Mouse (Mus musculus) heart, adult 2 months (tissue): ENCODE results near the gene Cd320. TPM values are rescaled to one million over a fixed set of nuclear protein-coding genes. Genes with fewer than 3 reads are reported as not detected.

ENCODE experiments used
- DNase-seq, 2 experiments: peaks; one replicate each; pipeline ENCODE4 v3.0.0; 2021
- H3K27ac ChIP-seq: fragments of 200-600 bp; 2 replicates; pipeline ENCODE4 v1.8.1; 2022
- H3K27me3 ChIP-seq: fragments of 200-500 bp; 2 replicates; pipeline ENCODE4 v1.6.1; 2012; ENCODE audit warnings: mild to moderate bottlenecking, low read length, inconsistent platforms, mixed read lengths; ENCODE audit not compliant: control insufficient read depth, insufficient read depth
- H3K36me3 ChIP-seq: fragments of 200-500 bp; 2 replicates; pipeline ENCODE4 v1.6.1; 2012; ENCODE audit warnings: low read length, inconsistent platforms; ENCODE audit not compliant: control insufficient read depth, insufficient read depth
- H3K4me1 ChIP-seq: fragments of 200-500 bp; 2 replicates; pipeline ENCODE4 v1.6.1; 2011; ENCODE audit warnings: low read length; ENCODE audit not compliant: control insufficient read depth, insufficient read depth
- H3K4me3 ChIP-seq: fragments of 200-600 bp; 2 replicates; pipeline ENCODE4 v1.8.1; 2022
- H3K79me2 ChIP-seq: fragments of 200-500 bp; replicated peaks from 2 replicates; pipeline ENCODE4 v1.6.1; 2012; ENCODE audit warnings: mild to moderate bottlenecking, inconsistent platforms, low read length, moderate library complexity, mixed read lengths; ENCODE audit not compliant: control insufficient read depth, insufficient read depth
- H3K9ac ChIP-seq: fragments of 200-500 bp; 2 replicates; pipeline ENCODE4 v1.6.1; 2012; ENCODE audit warnings: low read depth, mild to moderate bottlenecking, control low read depth, inconsistent platforms, low read length, mixed read lengths
- CTCF ChIP-seq: fragments of 200-600 bp; IDR thresholded peaks from 2 replicates; pipeline ENCODE4 v1.8.1; 2022; ENCODE audit warnings: antibody characterized with exemption, mild to moderate bottlenecking, moderate library complexity
- EP300 ChIP-seq: fragments of 200-500 bp; IDR thresholded peaks from 2 replicates; pipeline ENCODE4 v1.6.1; 2011; ENCODE audit warnings: low read depth, low read length, control low read depth; ENCODE audit not compliant: insufficient read depth
- POLR2A ChIP-seq: fragments of 200-500 bp; IDR thresholded peaks from 2 replicates; pipeline ENCODE4 v1.6.1; 2011; ENCODE audit warnings: mild to moderate bottlenecking, low read depth, low read length, control low read depth; ENCODE audit not compliant: insufficient read depth
- WGBS: fragments of 180-500 bp; shearing (Covaris S2); methylation state at CpG from one replicate; pipeline ENCODE4 v1.1.7; 2018; 5-methylcytosine and 5-hydroxymethylcytosine counted together
- intact Hi-C: fragments of 180-260 bp; cut with DNase I; formaldehyde crosslinking; loops from one replicate; pipeline ENCODE4 v1.15.1; 2025
- long read RNA-seq: library from polyadenylated mRNA; stranded (forward); transcript quantifications from one replicate; pipeline ENCODE4 v2.0.0, GENCODE M21; 2021
- polyA plus RNA-seq: library from polyadenylated mRNA; depleted of rRNA; stranded (reverse); fragments of >200 nt; gene quantifications from 2 replicates; pipeline ENCODE4 v1.2.3, GENCODE M21; 2012; rRNA removed
- total RNA-seq, 2 experiments: library from RNA; stranded (reverse); gene quantifications; 2 replicates each; pipeline ENCODE4 v1.2.3; 2021

Gene Cd320
- 10 to 100 TPM; 27.8 to 34.3 TPM for total RNA-seq
- 36.1 and 46.9 TPM in 2 replicates for polyA plus RNA-seq
- long read RNA-seq, transcript Cd320-201 (5 exons, 2,209 nt) = major isoform, 20 of 23 reads
- long read RNA-seq, partial matches to known transcripts = 1 of 23 reads
- long read RNA-seq, other reads (novel, unspliced or antisense) = 1 of 23 reads

DNA sequence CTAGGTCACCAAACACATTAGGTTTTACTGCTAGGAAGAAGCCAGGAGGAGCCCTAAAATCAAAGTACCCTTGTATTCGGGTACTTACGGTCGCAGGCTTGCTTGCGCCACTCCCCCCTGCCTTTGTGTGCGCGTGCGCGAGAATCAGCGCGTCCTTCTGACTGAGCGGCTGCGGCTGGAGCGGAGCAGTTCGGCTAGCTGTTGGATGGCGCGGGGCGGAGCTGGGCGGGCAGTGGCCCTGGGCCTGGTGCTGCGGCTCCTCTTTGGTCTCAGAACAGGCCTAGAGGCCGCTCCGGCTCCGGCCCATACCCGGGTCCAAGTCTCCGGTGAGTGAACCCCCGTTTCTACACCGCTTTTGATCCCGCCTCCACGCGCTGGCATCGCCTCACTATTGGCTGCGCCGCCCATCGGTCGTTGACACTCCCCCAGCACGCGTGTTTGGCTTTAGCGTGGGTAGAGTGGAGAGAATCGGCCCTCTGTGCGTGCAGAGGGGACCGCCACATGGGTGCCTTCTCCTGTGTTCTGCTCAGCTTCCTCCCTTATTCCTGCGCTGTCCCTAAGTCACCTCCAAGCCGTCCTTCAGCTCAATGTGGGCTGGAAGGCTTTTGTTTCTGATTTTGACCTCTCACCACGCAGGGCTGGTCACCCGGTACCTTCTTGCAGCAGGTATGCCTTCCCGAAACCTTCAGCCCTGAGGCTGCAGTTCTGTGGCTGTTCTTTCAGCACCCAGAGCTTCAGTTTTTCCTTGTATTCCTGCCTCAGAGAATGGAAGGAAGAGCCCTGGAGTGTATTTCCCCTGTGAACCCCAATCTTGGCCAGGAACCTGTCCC, at the start of gene Cd320:
Gene Cd320 (plus strand): TSS at position 126 of the 830 bp plus-strand sequence.
- H3K27me3 ChIP-seq = no peaks in the 10 kb centered on the region
- peak within 1 kb of the TSS; percentile 67 for H3K9ac ChIP-seq
- no peaks in the 10 kb centered on the region for H3K4me1 ChIP-seq
- TF ChIP-seq POLR2A (peak; percentile 57), CTCF (peak; percentile 41), EP300 (0 out of 2 replicates have a peak, but pooled peaks have one; percentile 40)
- intact Hi-C loops = loop anchor here (5.0 kb wide), 1 partner anchor 44 kb away; no protein-coding TSS in a partner anchor
- peak; percentile 95 for DNase-seq
- WGBS = under 1% methylated on average over 45 of the region's 45 CpGs
- no peaks in the 10 kb centered on the region for H3K79me2 ChIP-seq
- H3K27ac ChIP-seq = peak within 1 kb of the TSS; percentile 83
- H3K4me3 ChIP-seq = peak within 1 kb of the TSS; percentile 93
- no peaks in the 10 kb centered on the region for H3K36me3 ChIP-seq

DNA sequence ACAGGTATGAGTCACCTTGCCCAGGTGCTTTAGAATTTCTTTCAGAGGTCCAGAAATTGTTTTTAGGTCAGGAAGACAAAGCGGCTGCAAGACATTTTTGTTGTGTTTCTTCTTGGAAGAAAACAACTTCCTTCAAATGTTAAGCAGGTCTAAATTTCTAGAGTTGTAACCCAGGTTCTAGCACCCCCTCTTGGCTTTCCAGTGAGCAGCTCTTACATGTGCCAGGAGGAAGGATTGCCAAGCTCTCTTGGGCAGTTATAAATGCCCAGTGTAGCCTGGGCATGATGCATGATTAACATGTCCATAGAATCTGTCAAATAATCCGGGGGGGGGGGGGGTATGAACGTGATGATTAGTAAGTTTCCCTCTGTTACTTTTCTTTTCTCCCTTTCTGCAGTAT, 44.6 kb upstream of the Cd320 start:
- no peak for DNase-seq
- no peak overlapping the region for H3K9ac ChIP-seq
- 0 out of 2 replicates have a peak, but pooled peaks have one; percentile 29 for TF ChIP-seq EP300
- TF ChIP-seq CTCF = peak; percentile 72
- no peak for TF ChIP-seq POLR2A
- 21% methylated on average over 3 of the region's 3 CpGs for WGBS
- H3K4me1 ChIP-seq = peaks cover 1% of the 10 kb centered on the region; the same call in 1 of the 2 replicates
- no peaks in the 10 kb centered on the region for H3K79me2 ChIP-seq
- intact Hi-C loops = no loop called here
- no peaks in the 10 kb centered on the region for H3K27me3 ChIP-seq
- no peak overlapping the region for H3K4me3 ChIP-seq
- H3K36me3 ChIP-seq = 0 out of 2 replicates have a peak, but pooled peaks cover 1% of the 10 kb centered on the region
- H3K27ac ChIP-seq = no peak overlapping the region

DNA sequence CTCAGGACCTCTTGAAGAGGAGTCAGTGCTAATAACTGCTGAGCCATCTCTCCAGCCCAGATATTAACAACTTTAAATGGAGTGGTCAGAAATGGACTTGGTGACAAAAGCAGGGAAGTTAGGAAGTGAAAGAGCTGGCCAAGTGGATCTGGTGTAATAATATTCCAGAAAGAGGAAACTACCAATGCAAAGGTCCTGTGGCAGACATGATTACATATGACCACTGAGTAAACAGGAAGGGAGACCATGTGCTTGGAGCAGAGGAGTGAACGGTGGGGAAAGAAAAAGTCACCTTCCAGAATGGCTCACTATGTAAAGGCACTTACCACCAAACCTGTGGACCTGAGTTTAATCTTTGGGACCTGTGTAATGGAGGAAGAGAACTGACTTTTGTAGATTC, 43.6 kb upstream of the Cd320 start:
- H3K27ac ChIP-seq = no peak overlapping the region
- no peak overlapping the region for H3K9ac ChIP-seq
- H3K79me2 ChIP-seq = no peaks in the 10 kb centered on the region
- H3K27me3 ChIP-seq = no peaks in the 10 kb centered on the region
- peaks cover 1% of the 10 kb centered on the region; the same call in 1 of the 2 replicates for H3K4me1 ChIP-seq
- intact Hi-C loops = no loop called here
- H3K4me3 ChIP-seq = no peak overlapping the region
- 40% methylated on average over 1 of the region's 1 CpGs for WGBS
- TF ChIP-seq CTCF (no peak), POLR2A (no peak), EP300 (no peak)
- H3K36me3 ChIP-seq = 0 out of 2 replicates have a peak, but pooled peaks cover 1% of the 10 kb centered on the region
- no peak for DNase-seq

DNA sequence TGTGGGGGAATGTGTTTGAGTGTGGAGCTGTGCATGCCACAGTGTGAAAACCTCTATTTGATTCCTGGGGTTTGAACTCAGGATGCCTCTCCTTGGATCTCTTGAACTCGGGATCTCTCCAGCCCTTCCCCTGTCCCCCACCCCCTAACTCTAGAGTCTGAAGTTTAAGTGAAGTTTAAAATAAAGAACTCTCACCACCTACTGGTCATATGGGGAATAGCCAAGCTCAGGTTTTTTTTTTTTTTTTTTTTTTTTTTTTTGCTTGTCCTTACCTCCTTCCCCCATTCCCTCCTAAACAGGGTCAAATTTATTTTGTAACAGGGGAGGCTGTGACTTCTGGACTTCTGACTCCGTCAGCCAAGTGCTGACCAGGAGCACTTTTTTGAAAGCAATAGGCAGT, 40.7 kb upstream of the Cd320 start:
- whole genome bisulfite sequencing = 1% methylated on average over 2 of the region's 2 CpGs
- Histone ChIP-seq H3K79me2 (no peaks in the 10 kb centered on the region), H3K4me1 (no peaks in the 10 kb centered on the region; the same call in 1 of the 2 replicates), H3K4me3 (no peak overlapping the region), H3K27ac (no peak overlapping the region), H3K9ac (no peak overlapping the region), H3K36me3 (no peaks in the 10 kb centered on the region), H3K27me3 (no peaks in the 10 kb centered on the region)
- intact Hi-C loops = loop anchor here (1.0 to 5.0 kb wide), 2 partner anchors 56 to 365 kb away; no protein-coding TSS in a partner anchor
- no peak for DNase-seq
- TF ChIP-seq EP300 = no peak
- TF ChIP-seq CTCF = peak; percentile 73

DNA sequence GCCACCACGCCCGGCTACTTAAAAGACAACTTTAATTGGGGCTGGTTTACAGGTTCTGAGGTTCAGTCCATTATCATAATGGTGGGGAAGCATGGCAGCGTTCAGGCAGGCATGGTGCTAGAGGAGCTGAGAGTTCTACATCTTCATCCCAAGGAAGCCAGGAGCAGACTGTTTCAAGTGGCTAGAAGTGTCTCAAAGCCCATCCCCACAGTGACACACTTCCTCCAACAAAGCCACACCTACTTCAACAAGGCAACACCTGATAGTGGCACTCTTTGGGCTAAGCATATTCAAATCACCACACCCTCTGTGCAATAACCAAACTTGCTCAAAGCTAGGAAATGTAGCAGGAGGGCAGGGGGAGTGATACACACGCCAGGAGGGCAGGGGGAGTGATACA, 38.7 kb upstream of the Cd320 start:
- H3K4me1 ChIP-seq = no peaks in the 10 kb centered on the region; the same call in 1 of the 2 replicates
- no peak overlapping the region for H3K27ac ChIP-seq
- intact Hi-C loops = loop anchor here (5.0 kb wide), 1 partner anchor 367 kb away; no protein-coding TSS in a partner anchor
- H3K4me3 ChIP-seq = no peak overlapping the region
- WGBS = 63% methylated on average over 4 of the region's 4 CpGs
- H3K79me2 ChIP-seq = no peaks in the 10 kb centered on the region
- TF ChIP-seq POLR2A (no peak), CTCF (no peak), EP300 (no peak)
- H3K9ac ChIP-seq = no peak overlapping the region
- H3K36me3 ChIP-seq = no peaks in the 10 kb centered on the region
- no peak for DNase-seq
- H3K27me3 ChIP-seq = no peaks in the 10 kb centered on the region
